Mouse (Mus musculus): ENCODE results near the gene P2rx4.

P2rx4 gene

DNA sequence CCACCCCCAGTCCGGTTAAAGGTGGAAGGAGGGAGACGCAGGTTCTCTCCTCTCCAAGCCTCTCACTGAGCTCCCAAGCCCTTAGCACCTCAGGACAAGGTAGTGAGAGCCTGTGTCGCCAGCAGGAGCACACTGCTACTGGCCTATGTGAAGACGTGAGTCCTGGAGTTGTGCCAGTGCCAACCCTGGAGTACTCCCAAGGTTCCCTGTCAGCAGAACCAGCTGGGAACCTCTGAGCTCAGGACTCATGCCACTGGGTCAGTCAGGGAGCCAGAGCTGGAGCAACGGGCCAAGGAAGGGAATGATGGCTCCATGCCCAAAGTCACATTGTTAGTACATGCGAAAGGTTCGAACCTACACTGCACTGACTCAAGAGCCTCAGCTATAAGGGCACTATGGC is 49.3 kb downstream of the P2rx4 start:
- DNase-seq (ENCODE audit: low read depth, low spot score) = no peak

GRCm38 (mm10) chr5:122763271-122764031 is 56.1 kb downstream of the P2rx4 start:
- DNase-seq (ENCODE audit: low read depth, low spot score) = no peak

GRCm38 (mm10) chr5:122764032-122764464 is 56.7 kb downstream of the P2rx4 start:
- DNase-seq (ENCODE audit: low read depth, low spot score) = no peak

- DNase-seq (ENCODE audit: low read depth, low spot score) = no peak
Observed at GRCm38 (mm10) chr5:122767283-122767682, 59.9 kb downstream of the P2rx4 start.

GRCm38 (mm10) chr5:122769101-122769568 is 61.8 kb downstream of the P2rx4 start:
- DNase-seq (ENCODE audit: low read depth, low spot score) = no peak

- DNase-seq (ENCODE audit: low read depth, low spot score) = no peak
Observed at GRCm38 (mm10) chr5:122770304-122770703, 63.0 kb downstream of the P2rx4 start.

DNA sequence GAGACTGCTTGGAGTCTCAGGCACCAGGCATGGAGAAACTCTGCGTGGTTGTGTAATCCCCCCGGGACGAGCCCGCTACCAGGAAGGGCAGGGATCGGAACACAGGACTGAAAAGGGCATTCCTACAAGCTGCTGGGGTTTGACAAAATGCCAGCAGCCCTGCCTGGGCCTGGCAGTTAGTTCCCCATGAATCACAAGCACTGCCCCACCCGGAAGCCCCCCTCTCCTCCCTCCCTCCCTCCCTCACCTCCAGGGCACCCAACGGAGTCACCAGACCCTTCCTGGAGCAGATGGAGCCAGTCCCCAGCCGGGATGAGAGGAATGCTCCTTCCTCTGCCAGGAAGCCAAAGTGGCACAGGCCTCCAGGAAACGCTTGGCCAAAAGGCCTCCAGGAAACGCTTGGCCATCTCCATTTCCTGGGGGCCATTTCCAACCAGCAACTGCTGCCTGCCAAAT is 63.5 kb downstream of the P2rx4 start:
- DNase-seq (ENCODE audit: low read depth, low spot score) = no peak

GRCm38 (mm10) chr5:122771428-122771827 is 64.1 kb downstream of the P2rx4 start:
- DNase-seq (ENCODE audit: low read depth, low spot score) = no peak

GRCm38 (mm10) chr5:122773756-122774155 is 66.4 kb downstream of the P2rx4 start:
- no peak for DNase-seq (ENCODE audit: low read depth, low spot score)

DNA sequence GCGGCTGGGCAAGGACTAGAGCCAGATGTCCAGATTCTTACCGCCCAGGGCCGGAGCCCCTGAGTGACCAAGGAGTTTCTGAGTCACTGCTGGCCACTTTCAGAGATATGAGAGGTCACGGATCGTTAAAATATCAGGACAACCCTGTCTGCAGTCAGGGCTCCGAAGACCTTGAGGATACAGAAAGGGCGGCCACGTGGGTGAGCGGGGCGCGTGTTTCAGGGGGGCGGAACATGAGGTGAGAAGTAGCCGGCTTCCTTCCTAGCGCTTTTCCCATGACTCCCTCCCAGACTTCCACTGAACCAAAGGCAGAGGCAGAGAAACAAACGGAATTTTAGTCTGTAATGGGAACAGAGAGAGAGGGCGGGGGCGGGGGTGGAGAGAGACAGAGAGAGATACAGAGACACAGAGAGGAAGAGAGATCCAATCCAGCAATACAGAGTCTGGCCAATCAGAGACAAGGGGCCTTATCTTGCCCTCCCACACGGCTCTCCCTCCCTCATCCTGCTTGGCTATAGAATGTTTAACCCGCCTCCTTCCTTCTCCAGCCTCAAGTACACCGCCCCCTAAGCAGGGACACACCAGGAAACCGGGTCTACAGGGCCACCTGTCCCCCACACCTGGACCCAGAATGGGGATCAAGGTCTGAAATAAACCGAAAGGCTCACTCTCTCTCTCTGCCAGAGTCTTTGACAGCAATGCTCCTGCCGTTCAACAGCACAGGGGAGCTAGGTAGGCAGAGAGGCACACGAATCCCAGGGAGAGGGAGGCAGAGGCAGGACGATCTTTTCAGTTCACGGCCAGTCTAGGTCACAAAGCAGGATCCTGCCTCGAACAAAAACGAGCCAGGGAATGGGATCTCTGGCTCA is 67.6 kb downstream of the P2rx4 start:
- DNase-seq (ENCODE audit: low read depth, low spot score) = no peak

- no peak for DNase-seq (ENCODE audit: low read depth, low spot score)
Observed at GRCm38 (mm10) chr5:122775646-122776286, 68.4 kb downstream of the P2rx4 start.

GRCm38 (mm10) chr5:122777322-122777721 is 70.0 kb downstream of the P2rx4 start:
- DNase-seq (ENCODE audit: low read depth, low spot score) = no peak

GRCm38 (mm10) chr5:122778231-122779226 is 71.2 kb downstream of the P2rx4 start:
- DNase-seq (ENCODE audit: low read depth, low spot score) = no peak

All from retina, adult 2 months (tissue).